Mouse (Mus musculus) liver, postnatal 0 days (tissue): ENCODE data around the gene Zfp326.

ENCODE experiments used
- CTCF ChIP-seq: sonication (generic); IDR thresholded peaks from 2 replicates; pipeline ENCODE4 v1.5.1; 2016; ENCODE audit warnings: antibody characterized with exemption, low read depth
- EP300 ChIP-seq: IDR thresholded peaks from 2 replicates; pipeline ENCODE4 v1.6.1; 2016; ENCODE audit warnings: antibody characterized with exemption, low read depth, mild to moderate bottlenecking

DNA sequence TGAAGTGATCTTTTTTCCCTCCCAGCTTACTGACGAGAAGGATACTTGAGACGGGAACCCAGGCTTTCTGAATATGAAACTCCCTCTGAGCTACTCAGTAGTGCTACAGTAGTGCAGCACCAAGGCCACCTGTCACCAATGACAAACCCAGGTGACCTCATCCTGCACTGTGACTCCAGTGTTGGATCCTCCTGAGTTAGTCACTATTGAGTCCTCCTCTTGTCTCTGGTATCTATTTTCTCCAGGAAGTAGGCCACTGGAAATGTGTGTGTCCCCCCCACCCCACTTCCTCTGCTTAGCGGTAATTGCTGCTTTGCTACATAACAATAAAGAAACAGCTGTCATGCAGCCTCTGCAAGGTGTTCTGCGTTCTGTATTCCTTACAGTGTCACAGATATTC, 27.1 kb upstream of the Zfp326 start:
- TF ChIP-seq CTCF (no peak), EP300 (no peak)
